Mouse (Mus musculus) midbrain, embryonic 15.5 days (tissue): Measurements from ENCODE around the gene Hsbp1. TPM values are rescaled to one million over a fixed set of nuclear protein-coding genes. Genes with fewer than 3 reads are reported as not detected.
"Not testable (repeated sequence)": the region's sequence is repeated elsewhere in the genome, so short reads cannot be mapped to it uniquely, and the experiment has no call there.

ENCODE experiments used
- ATAC-seq: fragments of 200-750 bp; cut with Nextera tagmentation; replicated peaks from 2 replicates; pipeline ENCODE4 v1.8.0; 2017; ENCODE audit warnings: moderate TSS enrichment
- H3K27ac ChIP-seq: fragments of 300-500 bp; sonication (generic); 2 replicates; pipeline ENCODE4 v1.5.1; 2015; ENCODE audit warnings: mild to moderate bottlenecking, inconsistent platforms
- H3K27me3 ChIP-seq: fragments of 300-500 bp; sonication (generic); replicated peaks from 2 replicates; pipeline ENCODE4 v1.6.1; 2015; ENCODE audit warnings: inconsistent platforms
- H3K36me3 ChIP-seq: fragments of 300-500 bp; sonication (generic); replicated peaks from 2 replicates; pipeline ENCODE4 v1.6.1; 2015; ENCODE audit warnings: inconsistent platforms
- H3K4me1 ChIP-seq: fragments of 300-500 bp; sonication (generic); 2 replicates; pipeline ENCODE4 v1.6.1; 2015; ENCODE audit warnings: inconsistent platforms
- H3K4me2 ChIP-seq: fragments of 300-500 bp; sonication (generic); 2 replicates; pipeline ENCODE4 v1.6.1; 2015; ENCODE audit warnings: inconsistent platforms, mild to moderate bottlenecking, moderate library complexity
- H3K4me3 ChIP-seq: fragments of 300-500 bp; sonication (generic); 2 replicates; pipeline ENCODE4 v1.5.1; 2015; ENCODE audit warnings: mild to moderate bottlenecking, inconsistent platforms
- H3K9ac ChIP-seq: fragments of 300-500 bp; sonication (generic); 2 replicates; pipeline ENCODE4 v1.6.1; 2015; ENCODE audit warnings: mild to moderate bottlenecking, inconsistent platforms
- H3K9me3 ChIP-seq: fragments of 300-500 bp; sonication (generic); 2 replicates; pipeline ENCODE4 v1.6.1; 2016; ENCODE audit warnings: inconsistent platforms
- WGBS: fragments of 180-500 bp; shearing (Covaris S2); methylation state at CpG from one replicate; pipeline ENCODE4 v1.1.7; 2015; ENCODE audit warnings: mixed read lengths; 5-methylcytosine and 5-hydroxymethylcytosine counted together
- polyA plus RNA-seq: library from polyadenylated mRNA; unstranded; fragments of >200 nt; fragmentation: Nextera tagmentation; extraction: Ambion mirVana; gene quantifications from 2 replicates; pipeline ENCODE4 v1.2.1, GENCODE M21; 2015

The Hsbp1 gene
- polyA plus RNA-seq, 1 experiment from 2014 or later = 773 TPM

DNA sequence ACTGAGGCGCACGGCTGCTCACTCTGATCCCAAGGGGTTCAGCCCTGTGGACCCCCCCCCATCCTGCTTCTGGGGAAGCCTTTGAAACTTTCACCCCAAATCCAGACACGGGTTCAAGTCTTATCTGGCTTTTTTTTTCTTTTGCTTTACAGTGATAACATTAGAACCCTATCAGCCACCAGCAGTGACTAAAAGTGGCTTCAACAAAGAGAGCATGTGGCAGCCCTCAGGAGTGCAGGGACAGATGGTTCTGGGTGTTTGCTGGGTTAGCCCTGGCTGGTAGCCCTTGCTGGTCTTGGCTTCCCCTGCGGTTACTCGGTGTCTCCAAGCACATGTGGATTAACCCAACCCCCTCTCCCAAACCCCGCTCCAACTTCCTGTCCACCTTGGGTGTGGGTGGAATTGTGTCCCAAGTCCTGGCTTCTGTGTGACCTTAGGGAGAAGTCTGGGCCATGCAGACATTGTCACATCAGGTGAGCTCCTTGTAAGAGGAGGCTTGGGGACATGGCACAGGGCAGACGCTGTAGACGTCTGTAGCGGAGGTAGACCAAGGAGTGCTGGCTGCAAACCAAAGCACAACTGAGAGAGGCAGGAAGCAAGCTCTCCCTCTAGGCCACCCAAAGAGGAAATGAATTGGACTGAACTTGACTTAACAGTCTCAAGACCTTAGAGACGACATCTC is 8.8 kb downstream of the Hsbp1 start:
- Histone ChIP-seq H3K27ac (no peak overlapping the region), H3K9me3 (no peaks in the 10 kb centered on the region), H3K9ac (no peak overlapping the region), H3K4me3 (no peak overlapping the region), H3K36me3 (peaks cover 12% of the 10 kb centered on the region), H3K4me2 (no peak overlapping the region), H3K27me3 (no peaks in the 10 kb centered on the region), H3K4me1 (no peaks in the 10 kb centered on the region)
- WGBS = 78% methylated on average over 10 of the region's 10 CpGs
- ATAC-seq = no peak

DNA sequence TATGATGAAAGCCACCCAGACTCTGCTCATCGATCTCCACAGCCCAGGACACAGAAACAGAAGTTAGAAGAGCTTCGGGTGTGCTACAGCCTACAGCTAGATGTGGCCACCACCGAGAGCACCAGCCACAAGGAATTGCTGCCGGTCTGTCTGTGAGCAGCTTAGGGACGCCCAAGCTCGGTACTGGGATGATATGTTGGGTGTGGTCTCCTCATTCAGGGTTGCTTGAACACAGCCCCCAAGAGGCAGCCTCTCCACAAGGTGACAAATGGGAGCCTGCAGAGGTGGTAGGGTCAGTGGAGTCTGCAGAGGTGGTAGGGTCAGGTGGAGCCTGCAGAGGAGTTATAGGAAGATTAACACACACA is 9.4 kb downstream of the Hsbp1 start:
- peaks cover 6% of the 10 kb centered on the region for H3K36me3 ChIP-seq
- no peak overlapping the region for H3K9ac ChIP-seq
- H3K27ac ChIP-seq = no peak overlapping the region
- no peak overlapping the region for H3K4me3 ChIP-seq
- WGBS = 85% methylated on average over 6 of the region's 6 CpGs
- no peak overlapping the region for H3K4me2 ChIP-seq
- H3K27me3 ChIP-seq = no peaks in the 10 kb centered on the region
- no peaks in the 10 kb centered on the region for H3K9me3 ChIP-seq
- no peak for ATAC-seq
- H3K4me1 ChIP-seq = no peaks in the 10 kb centered on the region

DNA sequence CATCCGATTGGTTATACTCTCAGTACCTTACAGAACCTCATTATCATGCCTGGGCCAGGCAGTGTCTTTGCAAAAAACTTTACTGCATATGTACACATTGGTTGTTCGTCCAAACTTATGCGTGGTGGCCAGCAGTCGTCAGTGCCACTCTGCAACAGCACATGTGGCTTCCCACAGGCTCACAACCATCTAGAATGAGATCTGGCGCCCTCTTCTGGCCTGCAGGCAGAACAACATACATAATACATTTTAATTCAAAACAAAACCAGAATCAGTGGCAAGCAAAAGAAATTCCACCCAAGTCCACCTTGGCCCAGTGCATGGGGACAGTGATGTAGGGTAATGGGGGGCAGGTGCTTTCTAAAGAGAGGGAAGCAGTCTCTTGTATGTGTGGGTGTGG is 12.3 kb downstream of the Hsbp1 start:
- not testable (repeated sequence) for H3K4me3 ChIP-seq, H3K9me3 ChIP-seq, H3K27me3 ChIP-seq, H3K4me1 ChIP-seq, H3K4me2 ChIP-seq, H3K9ac ChIP-seq, H3K36me3 ChIP-seq, H3K27ac ChIP-seq, ATAC-seq
- 60% methylated on average over 5 of the region's 5 CpGs for WGBS

GRCm38 (mm10) chr8:119358175-119358574 is 13.9 kb downstream of the Hsbp1 start:
- H3K36me3 ChIP-seq = no peaks in the 10 kb centered on the region
- H3K9me3 ChIP-seq = no peaks in the 10 kb centered on the region
- ATAC-seq = no peak
- no peaks in the 10 kb centered on the region for H3K27me3 ChIP-seq
- H3K4me2 ChIP-seq = no peak overlapping the region
- no peak overlapping the region for H3K4me3 ChIP-seq
- H3K27ac ChIP-seq = no peak overlapping the region
- 69% methylated on average over 7 of the region's 7 CpGs for WGBS
- no peaks in the 10 kb centered on the region for H3K4me1 ChIP-seq
- H3K9ac ChIP-seq = no peak overlapping the region

DNA sequence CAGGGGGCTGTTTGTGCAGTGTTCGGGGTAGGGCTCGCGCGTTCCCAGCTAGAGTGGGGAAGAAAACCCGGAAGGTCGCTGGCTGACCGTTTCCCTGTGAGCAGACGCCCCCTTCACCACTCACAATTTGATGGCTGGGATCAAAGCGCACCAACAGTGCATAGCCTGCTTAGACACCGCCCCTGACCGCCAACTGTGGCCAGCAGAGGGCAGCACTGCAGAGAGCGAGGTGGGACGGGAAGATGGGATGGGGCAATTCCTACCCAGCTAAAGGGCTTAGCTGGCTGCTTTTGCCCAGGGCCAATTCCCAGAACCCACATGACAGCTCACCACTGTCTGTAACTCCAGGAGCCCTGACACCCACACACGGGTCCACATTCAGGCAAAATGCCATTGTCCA is 14.5 kb downstream of the Hsbp1 start:
- ATAC-seq = no peak
- 47% methylated on average over 14 of the region's 14 CpGs for WGBS
- Histone ChIP-seq H3K27me3 (no peaks in the 10 kb centered on the region), H3K27ac (no peak overlapping the region), H3K4me1 (no peaks in the 10 kb centered on the region), H3K36me3 (no peaks in the 10 kb centered on the region), H3K4me3 (no peak overlapping the region), H3K4me2 (no peak overlapping the region), H3K9me3 (no peaks in the 10 kb centered on the region), H3K9ac (no peak overlapping the region)

- no peak overlapping the region for H3K27ac ChIP-seq
- H3K9ac ChIP-seq = no peak overlapping the region
- no peak overlapping the region for H3K4me2 ChIP-seq
- H3K9me3 ChIP-seq = no peaks in the 10 kb centered on the region
- H3K27me3 ChIP-seq = no peaks in the 10 kb centered on the region
- ATAC-seq = no peak
- H3K4me3 ChIP-seq = no peak overlapping the region
- H3K36me3 ChIP-seq = no peaks in the 10 kb centered on the region
- 58% methylated on average over 8 of the region's 8 CpGs for WGBS
- no peaks in the 10 kb centered on the region for H3K4me1 ChIP-seq
Observed at GRCm38 (mm10) chr8:119360686-119361295, 16.5 kb downstream of the Hsbp1 start.

DNA sequence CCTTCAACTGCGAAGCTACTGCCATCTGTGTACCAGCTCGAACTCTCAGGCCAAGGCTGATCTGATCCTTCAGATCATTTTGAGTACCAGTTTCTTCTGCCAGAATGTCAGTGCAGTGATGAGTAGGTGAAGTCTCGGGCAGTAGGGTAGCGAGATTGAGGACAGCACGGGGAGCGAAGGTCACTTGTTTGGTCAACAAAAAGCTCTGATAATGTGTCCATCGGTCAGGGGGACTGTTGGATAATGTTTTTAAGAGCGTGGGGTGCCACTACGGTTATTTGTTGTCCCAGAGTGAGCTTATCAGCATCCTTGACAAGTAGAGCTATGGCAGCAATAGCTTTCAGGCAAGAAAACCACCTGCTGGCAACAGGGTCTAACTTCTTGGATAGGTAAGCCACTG is 30.4 kb downstream of the Hsbp1 start:
- not testable (repeated sequence) for H3K36me3 ChIP-seq, H3K27ac ChIP-seq, H3K4me1 ChIP-seq, H3K4me2 ChIP-seq, H3K9me3 ChIP-seq, H3K27me3 ChIP-seq, ATAC-seq, H3K4me3 ChIP-seq, H3K9ac ChIP-seq
- WGBS = 91% methylated on average over 9 of the region's 9 CpGs

DNA sequence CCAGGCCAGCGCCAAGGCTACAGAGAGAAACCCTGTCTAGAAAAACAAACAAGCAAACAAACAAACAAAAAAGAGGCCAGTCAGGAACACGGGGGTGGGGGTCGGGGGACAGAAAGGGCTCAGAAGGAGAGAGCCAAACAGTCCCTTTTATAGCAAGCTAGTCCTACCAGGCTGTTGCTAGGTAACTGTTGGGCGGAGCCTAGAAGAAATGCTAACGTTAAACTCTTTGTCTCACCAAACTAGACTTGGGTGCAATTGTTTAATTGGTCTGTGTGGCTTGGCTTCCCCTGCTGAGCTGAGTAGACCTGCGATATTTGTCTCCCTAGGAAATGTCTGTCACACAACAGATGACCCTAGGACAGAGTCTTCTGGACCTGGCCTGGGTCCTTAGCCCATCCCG is 34.2 kb downstream of the Hsbp1 start:
- Histone ChIP-seq H3K4me3 (no peak overlapping the region), H3K27ac (no peak overlapping the region), H3K4me1 (no peaks in the 10 kb centered on the region), H3K4me2 (no peak overlapping the region), H3K36me3 (no peaks in the 10 kb centered on the region), H3K9ac (no peak overlapping the region), H3K9me3 (no peaks in the 10 kb centered on the region), H3K27me3 (no peaks in the 10 kb centered on the region)
- no peak for ATAC-seq
- 58% methylated on average over 7 of the region's 7 CpGs for WGBS

DNA sequence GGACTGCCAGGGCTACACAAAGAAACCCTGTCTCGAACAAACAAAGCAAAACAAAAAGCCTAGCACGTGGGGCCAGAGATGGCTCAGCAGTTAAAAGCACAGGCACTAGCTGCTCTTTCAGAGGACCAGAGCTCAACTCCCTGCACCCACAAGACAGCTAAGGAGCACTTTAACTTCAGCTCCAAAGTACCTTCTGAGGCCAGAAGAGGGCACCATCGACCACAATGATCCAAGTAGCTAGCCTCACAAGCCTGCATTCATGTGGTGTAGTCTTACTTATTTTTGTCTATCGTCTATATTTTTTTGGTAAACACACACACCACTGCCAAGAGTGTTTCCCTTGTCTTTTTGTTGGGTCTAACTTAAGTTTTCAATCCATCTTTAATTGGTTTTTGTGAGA is 36.3 kb downstream of the Hsbp1 start:
- Histone ChIP-seq H3K36me3 (no peaks in the 10 kb centered on the region), H3K27me3 (no peaks in the 10 kb centered on the region), H3K4me1 (no peaks in the 10 kb centered on the region), H3K4me2 (no peak overlapping the region), H3K4me3 (no peak overlapping the region), H3K9ac (no peak overlapping the region), H3K9me3 (no peaks in the 10 kb centered on the region), H3K27ac (no peak overlapping the region)
- no peak for ATAC-seq
- 35% methylated on average over 4 of the region's 4 CpGs for WGBS

GRCm38 (mm10) chr8:119384478-119384877 is 40.2 kb downstream of the Hsbp1 start:
- Histone ChIP-seq H3K27ac (no peak overlapping the region), H3K4me1 (no peaks in the 10 kb centered on the region), H3K36me3 (no peaks in the 10 kb centered on the region), H3K27me3 (no peaks in the 10 kb centered on the region), H3K9me3 (no peaks in the 10 kb centered on the region), H3K9ac (no peak overlapping the region), H3K4me2 (no peak overlapping the region), H3K4me3 (no peak overlapping the region)
- 24% methylated on average over 10 of the region's 10 CpGs for WGBS
- ATAC-seq = no peak

DNA sequence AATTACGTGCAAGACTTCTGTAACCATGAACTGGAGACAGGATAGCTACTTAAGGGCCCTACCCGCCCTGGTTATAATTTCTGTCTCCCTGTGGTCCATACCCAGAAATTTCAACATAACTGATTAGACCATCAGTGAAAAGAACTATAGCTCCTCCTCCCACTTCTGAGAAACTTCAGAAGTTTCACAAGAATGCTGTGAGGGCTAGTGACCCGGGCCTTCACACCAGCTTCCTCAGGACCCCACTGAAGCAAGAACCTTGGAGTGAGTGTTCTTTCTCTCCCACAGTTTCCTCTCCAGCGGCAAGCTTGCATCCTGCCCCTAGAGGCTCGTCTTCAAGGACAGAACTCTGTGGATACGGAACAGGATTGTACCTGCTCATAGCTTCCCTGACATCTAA is 41.6 kb downstream of the Hsbp1 start:
- no peak overlapping the region for H3K9ac ChIP-seq
- H3K4me3 ChIP-seq = no peak overlapping the region
- H3K9me3 ChIP-seq = no peaks in the 10 kb centered on the region
- H3K27ac ChIP-seq = no peak overlapping the region
- ATAC-seq = no peak
- no peaks in the 10 kb centered on the region for H3K36me3 ChIP-seq
- 79% methylated on average over 6 of the region's 6 CpGs for WGBS
- H3K27me3 ChIP-seq = no peaks in the 10 kb centered on the region
- no peaks in the 10 kb centered on the region for H3K4me1 ChIP-seq
- no peak overlapping the region for H3K4me2 ChIP-seq

DNA sequence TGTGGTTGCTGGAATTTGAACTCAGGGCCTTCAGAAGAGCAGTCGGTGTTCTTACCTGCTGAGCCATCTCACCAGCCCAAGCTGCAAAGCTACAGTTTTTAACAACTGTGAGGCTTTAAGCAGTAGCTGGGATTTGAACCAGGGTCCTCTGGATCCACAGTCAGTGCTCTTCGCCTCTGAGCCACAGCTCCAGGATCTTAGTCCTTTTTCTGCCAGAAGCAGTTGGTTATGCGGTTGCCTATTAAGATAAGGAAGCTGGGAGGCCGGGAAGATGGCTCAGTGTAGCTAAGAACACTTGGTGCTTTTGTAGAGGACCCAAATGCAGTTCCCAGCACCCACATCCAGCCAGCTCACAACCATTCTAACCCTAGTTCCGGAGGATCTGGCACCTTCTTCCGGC is 42.7 kb downstream of the Hsbp1 start:
- WGBS = 83% methylated on average over 6 of the region's 6 CpGs
- Histone ChIP-seq H3K4me2 (no peak overlapping the region), H3K4me1 (no peaks in the 10 kb centered on the region), H3K27ac (no peak overlapping the region), H3K4me3 (no peak overlapping the region), H3K36me3 (no peaks in the 10 kb centered on the region), H3K9me3 (no peaks in the 10 kb centered on the region), H3K9ac (no peak overlapping the region), H3K27me3 (no peaks in the 10 kb centered on the region)
- no peak for ATAC-seq

- Histone ChIP-seq H3K9me3 (no peaks in the 10 kb centered on the region), H3K4me1 (peaks cover 12% of the 10 kb centered on the region), H3K4me2 (peak overlapping the region; percentile 89), H3K27me3 (no peaks in the 10 kb centered on the region), H3K27ac (peak overlapping the region; percentile 89), H3K4me3 (peak overlapping the region; percentile 93), H3K36me3 (no peaks in the 10 kb centered on the region), H3K9ac (peak overlapping the region; percentile 89)
- ATAC-seq = peak; percentile 25
- WGBS = 77% methylated on average over 9 of the region's 9 CpGs
Observed at GRCm38 (mm10) chr8:119394097-119394496, 49.8 kb downstream of the Hsbp1 start.
